Mouse (Mus musculus): ENCODE data around the gene Acsf3.

The Acsf3 gene

DNA sequence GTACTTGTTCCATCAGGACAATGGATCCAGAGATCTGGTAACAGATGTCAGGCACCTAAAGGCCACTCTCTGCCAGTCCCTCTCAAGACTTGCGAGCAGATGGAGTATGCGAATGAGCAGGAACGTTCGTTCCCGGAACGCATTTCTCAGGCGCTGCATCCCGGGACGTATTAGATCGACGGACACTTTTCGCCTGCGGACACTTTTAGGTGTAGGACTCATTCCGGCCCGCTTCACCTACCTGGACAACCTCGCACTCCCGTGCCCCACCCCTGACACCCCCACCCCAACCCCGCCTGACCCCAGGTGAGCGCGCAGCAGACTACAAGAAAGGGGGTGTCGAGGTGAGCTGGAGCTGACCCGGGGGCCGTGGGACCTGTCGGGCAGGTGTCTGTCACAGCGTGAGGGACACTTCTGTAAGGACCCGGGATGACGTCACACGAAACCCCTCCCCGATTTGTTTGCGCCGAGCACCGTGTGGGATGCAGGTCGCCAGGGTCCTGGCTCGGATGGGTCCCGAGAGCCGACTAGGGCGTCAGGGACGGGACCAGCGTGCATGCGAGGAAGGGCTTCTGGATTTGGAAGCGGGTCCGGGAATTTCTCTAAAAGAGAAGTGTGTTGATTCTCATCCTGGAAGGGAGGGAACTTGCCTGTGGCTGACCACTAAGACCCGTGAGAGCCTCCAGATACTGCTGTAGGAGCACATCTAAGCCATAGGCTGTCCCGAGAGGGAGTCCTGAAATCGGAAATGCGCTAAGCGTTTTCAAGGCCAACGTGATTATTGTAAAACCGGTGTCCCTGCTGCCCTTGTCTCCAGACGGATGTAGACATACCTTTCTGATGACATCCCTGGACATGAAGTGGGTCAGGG, at the start of gene Acsf3:
Acsf3 (plus strand) TSS at position 202 of the 871 bp plus-strand sequence.
- DNase-seq: peak; percentile 47 to 59

DNA sequence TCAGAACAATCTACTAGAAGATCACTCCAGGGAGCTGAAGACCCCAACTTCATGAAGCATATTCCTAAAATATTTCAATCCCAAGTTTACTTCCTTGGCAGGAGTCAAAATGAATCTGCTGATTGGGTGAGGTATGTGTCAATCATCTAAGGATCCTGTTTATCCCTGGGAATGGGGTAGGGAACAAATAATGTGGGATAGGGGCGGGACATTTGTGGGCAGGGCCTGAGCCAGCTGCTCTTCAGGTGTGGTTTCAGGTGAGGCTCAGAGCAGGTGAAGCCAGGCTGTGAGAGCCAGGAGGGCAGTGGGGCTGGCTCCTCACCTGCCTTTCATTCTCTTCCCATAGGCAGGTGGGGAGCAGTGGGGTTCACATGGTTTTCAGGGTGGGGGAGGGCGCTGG, 48.5 kb upstream of the Acsf3 start:
- no peak for DNase-seq

- peak; percentile 35 to 57 for DNase-seq
These were observed 47.9 kb upstream of the Acsf3 start for GRCm38 (mm10) chr8:122727412-122727811.

DNA sequence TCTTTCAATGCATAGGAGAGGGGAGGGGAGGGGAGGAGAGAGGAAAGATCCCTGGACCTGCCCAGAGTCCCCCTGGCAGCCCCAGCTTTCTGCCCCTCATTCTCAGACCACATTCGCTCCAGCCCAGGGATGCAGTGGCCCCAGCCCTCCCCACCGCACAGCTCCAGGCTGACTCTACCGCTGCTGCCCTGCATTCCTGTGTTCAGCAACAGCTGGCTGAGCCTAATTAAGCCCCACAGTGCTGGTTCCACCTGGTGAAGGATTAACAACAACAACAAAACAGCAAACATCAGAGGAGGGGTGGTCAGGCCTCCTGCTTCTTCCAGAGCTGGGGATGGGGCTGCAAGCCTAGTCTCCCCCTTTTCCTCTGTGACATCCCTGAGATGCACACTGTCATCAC, 46.7 kb upstream of the Acsf3 start:
- peak in 1 of 2 experiments; percentile 4 for DNase-seq

GRCm38 (mm10) chr8:122735110-122735509, 40.2 kb upstream of the Acsf3 start:
- DNase-seq: no peak

- peak; percentile 44 to 66 for DNase-seq
These were observed 39.5 kb upstream of the Acsf3 start for GRCm38 (mm10) chr8:122735542-122736473.

GRCm38 (mm10) chr8:122736623-122737022, 38.7 kb upstream of the Acsf3 start:
- DNase-seq: no peak

GRCm38 (mm10) chr8:122737071-122737470, 38.2 kb upstream of the Acsf3 start:
- DNase-seq: no peak

DNA sequence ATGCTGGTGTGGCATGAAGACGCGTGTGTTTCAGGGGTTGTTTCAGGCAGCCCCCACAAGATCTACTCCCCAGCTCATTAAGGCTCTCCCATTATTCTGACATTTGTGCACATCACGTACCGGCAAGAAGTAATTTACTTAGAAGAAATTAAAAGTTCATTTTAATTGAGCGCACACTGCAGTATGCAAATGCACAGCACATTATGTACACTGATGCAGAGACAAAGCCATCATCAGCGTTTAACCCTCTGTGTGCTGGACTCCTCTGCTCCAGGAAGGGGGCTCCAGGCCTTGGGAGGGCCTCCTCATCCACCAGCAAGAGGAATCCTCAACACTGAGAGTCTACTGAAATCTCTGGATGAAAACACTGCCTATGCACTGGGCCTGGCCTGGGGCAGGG, 37.4 kb upstream of the Acsf3 start:
- DNase-seq: no peak

DNA sequence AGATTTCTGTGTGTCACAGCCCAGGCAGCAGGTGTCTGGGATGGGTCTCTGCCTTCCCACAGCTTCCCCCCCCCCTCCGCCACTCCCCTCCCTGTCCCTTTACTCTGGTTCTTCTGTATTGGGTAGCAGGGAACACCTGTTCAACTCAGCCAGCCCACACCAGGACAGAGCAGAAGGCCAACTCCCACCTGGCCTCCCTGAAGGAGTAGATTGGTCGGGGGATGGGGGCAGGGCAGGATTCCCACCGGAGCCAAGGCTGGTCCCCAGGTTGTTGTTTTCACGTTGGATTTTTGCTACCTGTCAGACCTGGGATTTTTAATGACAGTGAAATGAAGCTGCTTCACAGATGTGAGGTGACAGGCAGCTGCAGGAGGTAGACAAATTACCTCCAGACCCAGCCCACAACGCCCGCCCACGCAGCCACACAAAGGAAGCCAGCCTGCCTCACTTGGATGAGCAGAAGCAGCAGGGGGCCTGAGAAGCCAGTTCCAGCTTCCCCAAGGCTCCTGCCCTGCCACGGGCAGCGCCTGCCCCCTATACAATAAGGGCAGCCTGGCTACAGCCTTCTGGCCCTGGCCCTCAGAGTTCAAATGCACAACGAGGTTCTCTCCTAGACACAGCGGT, 36.1 kb upstream of the Acsf3 start:
- DNase-seq: peak; percentile 86 to 90

- no peak for DNase-seq
These were observed 32.8 kb upstream of the Acsf3 start for GRCm38 (mm10) chr8:122742471-122742870.

DNA sequence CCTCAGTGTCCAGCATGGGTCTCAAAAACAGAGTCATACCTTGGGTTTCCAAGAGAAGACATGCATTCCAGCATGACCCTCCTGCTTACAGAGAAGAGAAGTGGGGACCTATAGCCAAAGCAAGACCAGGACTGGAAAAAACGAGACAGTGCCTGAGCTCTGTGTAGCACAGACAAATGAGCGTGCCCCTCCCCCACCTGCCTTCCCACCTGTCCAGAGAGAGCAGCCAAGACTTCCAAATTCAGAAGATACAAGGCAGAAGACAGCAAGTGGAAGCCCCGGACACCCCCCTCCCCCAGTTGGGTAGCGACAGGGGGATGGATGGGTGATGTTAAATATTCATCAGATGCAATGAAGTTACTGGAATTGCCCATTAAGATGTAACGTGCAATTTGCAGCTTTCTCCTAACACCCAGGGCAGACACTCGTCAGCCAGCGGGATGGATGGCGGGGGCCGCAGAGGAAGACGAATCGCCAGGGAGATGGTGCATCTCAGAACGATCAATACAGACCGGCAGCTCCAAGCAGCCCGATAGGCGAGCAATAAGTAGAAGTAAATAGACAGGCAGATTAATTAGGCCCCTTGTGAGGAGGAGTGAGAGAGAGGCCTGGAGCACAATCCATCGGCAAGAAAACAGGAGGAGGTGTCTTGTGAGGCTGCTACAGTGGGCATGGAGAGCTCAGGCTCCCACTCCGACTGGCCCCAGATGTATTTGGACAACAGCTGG, 30.1 kb upstream of the Acsf3 start:
- DNase-seq: no peak

DNA sequence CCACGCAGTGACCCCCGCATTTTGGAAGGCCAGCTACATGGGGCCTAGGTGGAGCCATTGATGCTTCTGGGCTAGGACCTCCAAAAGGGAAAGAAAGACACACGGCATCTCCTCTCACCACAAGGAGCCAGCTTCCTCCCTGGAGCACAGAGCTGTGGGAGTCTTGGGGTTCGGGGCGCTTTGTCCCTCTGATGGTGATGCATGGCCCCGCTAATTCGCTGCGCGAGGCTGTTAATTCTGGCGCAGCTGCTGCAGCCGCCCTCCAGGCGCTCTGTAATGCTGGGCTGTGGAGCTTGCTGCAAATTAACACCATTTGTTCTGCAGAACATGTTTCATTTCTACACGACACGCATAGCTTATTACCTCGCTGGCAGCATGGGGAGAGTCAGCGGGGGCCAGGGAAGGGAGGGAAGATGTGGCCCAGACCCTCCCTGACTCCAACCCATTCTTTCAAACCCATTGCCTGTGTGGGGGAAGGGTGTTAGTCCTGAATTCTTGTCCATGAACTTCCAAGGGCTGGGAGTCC, 29.5 kb upstream of the Acsf3 start:
- DNase-seq: no peak

DNA sequence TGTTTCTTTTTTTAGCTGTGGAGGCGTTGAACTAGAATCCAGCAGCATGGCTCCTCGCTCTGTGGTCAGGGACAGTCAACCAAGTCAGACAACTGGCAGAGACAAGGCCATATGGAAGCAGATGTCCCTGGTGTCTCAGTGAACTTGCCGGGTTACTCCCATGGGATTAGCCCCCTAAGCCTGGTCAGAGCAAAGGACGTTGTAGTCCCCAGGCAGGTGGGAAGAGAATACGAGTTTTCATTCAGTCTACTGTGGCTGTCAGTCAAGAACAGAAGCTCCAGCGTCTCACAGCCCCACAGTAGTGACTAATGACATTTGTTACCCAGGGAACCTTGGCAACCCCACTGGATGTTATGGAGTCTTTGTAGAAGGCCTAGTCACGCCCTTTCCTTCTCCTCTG, 28.8 kb upstream of the Acsf3 start:
- DNase-seq: no peak

DNA sequence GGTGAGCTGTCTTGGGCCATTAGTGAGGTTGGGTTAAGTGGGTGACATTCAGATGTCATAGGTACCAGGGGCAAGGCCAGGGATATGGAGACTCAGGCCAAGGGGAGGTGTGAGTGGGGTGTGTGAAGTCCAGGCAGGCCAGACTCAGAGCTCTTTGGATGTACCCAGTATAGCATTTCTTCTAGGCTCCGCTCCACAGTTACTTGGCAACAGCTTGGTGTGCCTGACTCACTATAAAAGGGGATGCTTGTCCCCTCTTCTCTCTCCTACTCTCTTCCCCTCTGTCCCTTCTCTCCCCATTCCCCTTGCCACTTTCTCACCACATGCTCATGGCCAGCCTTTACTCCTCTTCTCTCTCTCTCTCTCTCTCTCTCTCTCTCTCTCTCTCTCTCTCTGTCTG, 27.5 kb upstream of the Acsf3 start:
- DNase-seq: no peak

DNA sequence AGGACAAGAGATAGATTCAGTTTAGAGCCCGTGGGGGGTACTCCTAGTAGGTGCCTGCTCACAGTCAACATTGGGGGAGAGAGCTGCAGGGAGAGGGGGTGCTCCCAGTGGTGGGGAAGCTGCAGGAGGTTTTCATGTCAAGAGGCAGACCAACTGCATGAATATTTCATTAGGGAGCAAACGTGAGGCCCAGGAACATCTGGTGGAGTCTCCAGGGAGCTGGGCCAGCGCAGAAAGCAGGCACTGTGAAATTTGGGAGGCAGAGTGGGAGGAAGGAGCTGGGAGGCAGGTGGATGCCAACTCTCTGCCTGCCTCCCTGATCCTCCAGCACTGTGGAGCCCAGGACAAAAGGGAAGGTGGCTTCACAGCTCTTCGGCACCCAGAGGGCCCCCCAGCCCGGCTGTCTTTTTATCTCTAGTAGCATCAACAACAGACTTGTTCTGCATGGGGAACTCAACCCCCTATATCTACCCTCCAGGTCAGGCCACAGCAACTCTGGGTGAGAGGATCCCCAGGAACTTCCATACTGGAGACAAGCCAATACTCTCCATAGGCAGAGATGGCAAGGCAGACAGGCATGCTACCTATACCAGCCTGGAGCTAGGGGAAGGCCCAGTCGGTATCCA, 25.8 kb upstream of the Acsf3 start:
- no peak for DNase-seq

DNA sequence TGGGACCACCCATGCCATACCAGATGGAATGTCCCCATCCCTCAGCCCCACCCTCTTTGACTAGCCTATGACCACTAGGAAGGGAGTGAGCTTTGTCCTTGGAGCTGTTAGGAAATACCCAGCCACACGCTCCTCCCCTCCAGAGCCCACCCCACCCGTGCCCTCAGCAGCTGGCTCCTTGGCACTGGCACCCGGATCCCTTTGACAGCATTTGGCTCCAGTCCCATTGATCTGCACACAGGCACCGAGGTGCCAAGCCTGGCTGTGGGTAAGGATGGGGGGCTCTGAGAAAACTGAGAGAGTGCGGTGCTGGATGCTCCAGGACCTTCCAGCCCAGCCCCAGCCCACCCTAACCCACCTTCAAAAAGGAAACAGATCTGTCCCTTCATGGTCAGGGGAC, 23.9 kb upstream of the Acsf3 start:
- no peak for DNase-seq

DNA sequence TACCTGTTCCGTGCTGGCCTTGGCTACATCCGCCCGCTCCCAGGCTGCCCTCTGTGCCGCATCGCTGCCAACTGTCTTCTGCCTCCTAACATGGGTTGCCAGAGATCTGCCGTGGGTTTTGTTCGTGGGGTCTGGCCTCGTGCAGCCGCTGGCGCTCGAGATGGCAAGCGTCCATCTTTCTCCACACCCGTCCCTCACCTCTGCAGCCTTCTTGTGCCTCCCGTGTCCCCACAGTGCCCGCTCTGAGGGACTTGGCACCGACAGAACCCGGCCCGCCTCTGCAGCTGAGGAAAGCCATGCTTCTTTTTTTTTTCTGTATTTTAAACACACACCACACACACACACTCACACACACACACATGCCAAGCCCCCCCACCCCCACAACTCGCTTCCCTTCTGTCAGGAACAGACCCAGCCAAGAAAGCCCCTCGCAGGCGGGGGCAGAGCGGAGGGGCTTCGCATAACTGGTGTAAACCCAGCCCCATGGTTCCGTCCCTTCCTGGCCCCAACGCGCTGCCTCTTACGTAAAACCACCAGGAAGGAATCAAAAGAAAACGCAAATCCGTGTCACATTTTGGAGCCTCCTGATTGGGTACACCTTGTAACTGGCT, 23.1 kb upstream of the Acsf3 start:
- DNase-seq: no peak

GRCm38 (mm10) chr8:122758597-122758996, 16.7 kb upstream of the Acsf3 start:
- no peak for DNase-seq

DNA sequence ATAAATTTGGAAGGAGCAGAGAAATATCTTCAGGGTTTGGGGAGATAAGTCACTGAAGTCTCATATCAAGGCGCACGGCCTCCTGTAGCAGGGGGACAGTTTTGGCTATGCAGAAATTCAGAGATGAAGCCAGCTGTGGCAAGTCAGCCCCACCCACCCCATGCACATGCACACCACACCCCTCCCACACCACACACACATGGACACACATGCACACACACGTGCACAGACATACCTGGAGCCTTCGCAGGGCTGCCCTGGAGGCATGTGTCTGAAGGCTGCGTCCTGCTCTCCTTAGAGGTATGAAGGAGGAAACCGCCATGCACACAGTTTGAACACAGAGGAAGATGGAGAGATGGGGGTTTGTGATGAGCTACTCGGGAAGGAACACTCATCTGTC, 15.2 kb upstream of the Acsf3 start:
- DNase-seq: no peak

DNA sequence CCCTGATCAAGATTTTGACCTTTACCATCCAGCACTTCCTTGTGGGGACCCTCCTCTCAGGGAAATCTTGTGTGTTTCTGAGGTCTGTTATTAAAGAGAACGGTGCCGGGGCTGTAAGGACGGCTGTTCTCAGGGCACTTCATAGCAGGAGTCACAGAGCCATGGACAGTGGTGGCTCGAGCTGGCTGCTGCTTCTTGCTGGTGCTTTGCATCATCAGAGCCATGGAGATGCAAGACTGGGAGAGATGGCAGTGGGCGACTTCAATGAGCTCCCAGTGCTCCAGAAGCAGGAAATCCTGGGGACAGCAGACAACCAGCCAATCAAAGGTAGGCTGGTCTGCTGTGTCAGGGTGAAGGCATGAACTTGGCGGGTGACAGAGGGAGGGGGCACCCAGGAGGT, 14.2 kb upstream of the Acsf3 start:
- DNase-seq: no peak
